Mouse (Mus musculus) T-helper 17 cell (primary cell): ENCODE measurements around the gene Zfp11.
"Not testable (repeated sequence)": the region's sequence is repeated elsewhere in the genome, so short reads cannot be mapped to it uniquely, and the experiment has no call there.

Experiments
- in situ Hi-C, 2 experiments: fragments of 300-600 bp; cut with MboI, MseI; formaldehyde crosslinking; loops; 1 replicate in 1 of 2; 2 replicates in 1 of 2; pipeline ENCODE4 v1.15.1; 2025; ENCODE audit warnings: high pct_unique_total_duplicates in 2 of 2

Zfp11 gene

GRCm38 (mm10) chr5:129670036-129670458 is at the start of gene Zfp11:
TSS of gene Zfp11 (minus strand) at chr5:129670099.
- in situ Hi-C loops = no loop called here

DNA sequence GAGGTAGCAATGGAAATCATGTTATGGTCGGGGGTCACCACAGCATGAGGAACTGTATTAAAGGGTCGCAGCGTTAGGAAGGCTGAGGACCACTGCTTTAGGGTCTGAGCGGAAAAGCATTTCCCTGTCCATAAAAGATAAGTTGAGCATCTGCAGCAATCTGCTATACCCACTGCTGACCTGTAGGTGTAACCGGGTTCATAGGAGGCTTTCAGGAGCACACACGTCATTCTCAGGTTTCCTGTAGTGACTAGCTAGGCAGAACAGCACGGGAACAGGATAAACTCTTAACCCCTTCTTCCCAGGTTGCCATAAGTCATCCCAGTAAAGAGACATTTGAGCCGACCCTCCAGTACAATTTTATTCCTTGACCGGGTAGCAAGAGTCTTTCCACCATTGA is 47.1 kb upstream of the Zfp11 start:
- in situ Hi-C loops = loop anchor here in 1 of 2 experiments (5.0 kb wide), 1 partner anchor 70 kb away; the partner anchor contains the start of gene Psph

GRCm38 (mm10) chr5:129715326-129715861 is 45.5 kb upstream of the Zfp11 start, which contains the start of gene Mrps17:
TSS of gene Mrps17 (plus strand) at chr5:129715497.
- in situ Hi-C loops = loop anchor here in 1 of 2 experiments (5.0 kb wide), 1 partner anchor 72 kb away; the partner anchor contains the start of gene Psph

DNA sequence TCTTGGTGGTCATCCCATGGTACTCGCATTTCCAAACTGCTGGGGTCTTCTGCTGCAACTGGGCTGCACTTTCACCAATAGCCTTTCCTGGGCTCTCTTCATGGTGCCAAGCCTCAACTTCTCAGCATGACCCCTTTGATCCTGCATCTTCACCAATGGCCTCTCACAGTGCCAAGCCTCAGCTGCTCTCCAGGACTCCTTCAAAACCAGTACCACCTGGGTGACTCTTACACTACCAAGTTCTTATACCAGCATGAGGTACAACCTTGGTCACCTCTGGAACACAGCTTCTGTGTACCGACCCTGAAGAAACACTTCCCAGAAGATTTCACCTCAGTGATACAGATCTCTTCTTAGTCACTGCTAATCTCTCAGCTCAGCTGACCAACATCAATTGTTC is 38.5 kb upstream of the Zfp11 start, which contains the start of gene Sept14:
TSS of gene Sept14 (minus strand) at position 101 of the 400 bp plus-strand sequence.
- in situ Hi-C loops = no loop called here

GRCm38 (mm10) chr5:129703368-129703767 is 33.5 kb upstream of the Zfp11 start:
- in situ Hi-C loops = no loop called here

GRCm38 (mm10) chr5:129701706-129702105 is 31.8 kb upstream of the Zfp11 start:
- in situ Hi-C loops = no loop called here

DNA sequence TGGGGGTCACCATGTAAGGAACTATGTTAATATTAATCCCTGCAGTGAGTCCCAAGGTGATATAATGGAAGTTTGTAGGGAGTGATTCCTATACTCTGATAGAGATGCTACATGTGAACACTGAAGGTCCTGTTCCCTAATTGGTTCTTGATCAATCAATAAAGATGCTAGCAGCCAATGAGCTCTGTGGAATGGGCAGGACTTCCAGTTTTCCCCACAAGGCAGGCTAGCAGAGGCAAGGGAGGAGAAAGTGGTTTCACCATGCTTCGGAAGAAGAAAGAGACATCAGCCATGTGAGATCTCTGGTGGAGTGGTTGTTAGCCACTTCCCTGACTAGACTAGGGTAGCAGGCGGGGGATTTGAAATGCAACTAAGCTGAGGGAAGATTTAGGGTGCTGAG is 30.6 kb upstream of the Zfp11 start:
- in situ Hi-C loops = no loop called here

GRCm38 (mm10) chr5:129690528-129690927 is 20.6 kb upstream of the Zfp11 start:
- in situ Hi-C loops = loop anchor here in 1 of 2 experiments (25.0 kb wide), 1 partner anchor 1172 kb away; no protein-coding TSS in a partner anchor

- in situ Hi-C loops = loop anchor here in 1 of 2 experiments (25.0 kb wide), 1 partner anchor 1175 kb away; no protein-coding TSS in a partner anchor
Observed at GRCm38 (mm10) chr5:129687621-129688020, 17.7 kb upstream of the Zfp11 start.

- in situ Hi-C loops = loop anchor here in 1 of 2 experiments (25.0 kb wide), 1 partner anchor 1177 kb away; no protein-coding TSS in a partner anchor
Observed at GRCm38 (mm10) chr5:129685141-129685540, 15.2 kb upstream of the Zfp11 start.

GRCm38 (mm10) chr5:129669453-129670035 is 355 bp downstream of the Zfp11 start:
- in situ Hi-C loops = no loop called here

DNA sequence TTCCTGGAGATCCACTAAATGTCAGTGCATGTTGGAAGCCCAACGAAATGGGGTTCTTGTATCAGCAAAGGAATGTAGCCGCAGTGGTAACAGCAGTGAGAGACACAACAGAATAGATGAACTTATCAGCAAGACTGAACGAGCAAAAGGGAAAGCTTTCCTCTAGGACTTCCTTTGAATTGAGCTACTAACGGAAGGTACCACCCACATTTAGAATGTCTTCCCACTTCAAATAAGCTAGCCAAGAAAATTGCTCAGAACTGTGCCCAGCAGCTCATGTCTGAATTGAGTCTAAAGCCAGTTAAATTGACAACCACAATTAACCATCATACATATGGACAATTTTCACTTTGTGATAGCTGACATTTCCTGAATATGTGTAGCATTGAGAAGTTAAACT is 2.0 kb downstream of the Zfp11 start:
- in situ Hi-C loops = no loop called here

GRCm38 (mm10) chr5:129666271-129666909 is 3.5 kb downstream of the Zfp11 start:
- in situ Hi-C loops = no loop called here

DNA sequence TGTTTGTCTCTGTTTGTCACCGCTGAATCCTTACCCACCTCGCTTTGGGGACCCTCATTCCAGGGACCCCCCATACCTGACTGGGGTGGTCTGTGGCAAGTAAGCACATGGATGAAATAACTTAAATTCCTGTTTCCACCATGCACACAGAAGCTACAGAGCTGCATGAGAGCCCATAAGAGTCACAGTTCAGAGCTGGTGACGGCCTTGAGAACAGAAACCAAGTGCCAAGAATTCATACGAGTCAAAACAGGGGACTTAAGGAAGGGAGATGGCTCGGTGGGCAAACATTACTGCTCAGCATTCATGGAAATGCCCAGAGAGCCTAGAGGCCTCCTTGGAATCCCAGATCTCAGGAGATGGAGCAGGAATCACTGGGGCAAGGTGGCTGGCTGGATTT is 5.8 kb downstream of the Zfp11 start:
- in situ Hi-C loops = no loop called here

GRCm38 (mm10) chr5:129657931-129658330 is 12.0 kb downstream of the Zfp11 start:
- in situ Hi-C loops = no loop called here

GRCm38 (mm10) chr5:129657016-129657415 is 12.9 kb downstream of the Zfp11 start:
- in situ Hi-C loops = no loop called here

- in situ Hi-C loops = no loop called here
Observed at GRCm38 (mm10) chr5:129650858-129651257, 19.0 kb downstream of the Zfp11 start.

- in situ Hi-C loops = loop anchor here in 1 of 2 experiments (5.0 kb wide), 1 partner anchor 65 kb away; no protein-coding TSS in a partner anchor
Observed at GRCm38 (mm10) chr5:129632270-129633250, 37.3 kb downstream of the Zfp11 start.

DNA sequence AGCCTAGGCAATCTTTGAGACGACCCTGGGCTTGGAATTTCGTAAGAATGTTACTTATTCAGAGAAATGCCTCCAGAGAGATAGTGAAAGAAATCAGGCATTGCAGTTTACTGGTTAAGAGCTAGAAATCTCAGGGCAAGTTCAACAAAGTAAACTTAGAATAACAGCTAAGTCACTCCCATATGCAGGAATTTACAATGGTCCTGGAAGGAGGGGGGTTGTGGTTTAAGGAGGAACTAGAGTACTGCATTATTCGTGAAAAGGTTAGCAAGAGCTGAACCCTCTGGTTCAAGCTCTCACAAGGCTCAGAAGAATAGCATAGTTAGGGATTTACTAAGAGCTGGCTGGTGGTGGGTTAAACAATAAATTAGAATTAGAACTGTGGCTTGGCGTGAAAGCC is 43.3 kb downstream of the Zfp11 start:
- in situ Hi-C loops = not testable (repeated sequence)

DNA sequence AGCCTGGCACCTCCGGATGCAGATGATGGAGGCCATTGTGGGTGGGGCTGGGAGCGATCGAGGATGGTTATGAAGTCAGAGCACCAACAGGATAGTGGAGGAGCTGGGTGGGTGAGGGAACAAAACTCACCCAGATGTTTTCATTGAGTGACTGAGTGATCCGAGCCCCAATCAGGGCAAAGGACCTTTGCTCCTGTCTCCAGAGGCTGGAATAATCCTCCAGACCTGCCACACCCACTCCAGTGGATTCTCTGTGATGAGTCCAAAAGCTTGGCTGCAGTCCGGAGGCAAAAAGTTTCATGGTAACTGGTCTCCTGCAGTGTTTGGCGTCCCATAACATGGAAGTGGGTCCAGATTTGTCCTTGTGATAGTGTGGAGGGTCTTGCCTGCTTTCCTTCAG is 43.8 kb downstream of the Zfp11 start:
- in situ Hi-C loops = no loop called here

DNA sequence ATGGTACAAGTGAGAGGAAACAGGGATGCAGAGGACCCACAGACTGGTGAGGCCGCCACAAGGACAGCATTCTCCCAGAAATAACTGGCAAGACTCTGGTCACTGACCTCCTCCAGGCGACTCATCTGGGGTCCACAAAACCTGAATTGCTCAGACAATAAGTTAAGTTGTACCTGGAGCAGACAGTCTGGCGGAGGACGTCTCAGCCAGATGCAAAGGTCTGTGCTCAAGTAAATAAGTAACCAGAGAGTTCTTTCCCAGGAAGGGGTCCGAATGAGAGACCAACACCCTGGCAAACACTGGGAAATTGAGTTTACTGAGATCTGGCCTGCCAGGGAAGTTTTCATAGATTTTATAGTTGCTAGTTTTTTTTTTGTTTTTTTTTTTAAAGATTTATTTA is 48.5 kb downstream of the Zfp11 start:
- in situ Hi-C loops = no loop called here
